Mouse (Mus musculus): ENCODE data around the gene P2rx4. TPM values are rescaled to one million over a fixed set of nuclear protein-coding genes. Genes with fewer than 3 reads are reported as not detected.

P2rx4 gene
- total and polyA plus RNA-seq, 2 experiments from 2014 or later, result 22.3 to 54.2 TPM

GRCm38 (mm10) chr5:122727096-122727495, 19.8 kb downstream of the P2rx4 start:
- Histone ChIP-seq H3K4me1 (ENCODE audit: control insufficient read depth, insufficient read depth) (no peaks in the 10 kb centered on the region), H3K4me2 (ENCODE audit: low read depth, low read length) (no peak overlapping the region), H3K27ac (ENCODE audit: low read depth) (no peak overlapping the region), H3K36me3 (replicated peaks; ENCODE audit: control insufficient read depth, insufficient read depth, low read length) (0 out of 2 replicates have a peak, but pooled peaks cover 4% of the 10 kb centered on the region), H3K9me3 (replicated peaks; ENCODE audit: control insufficient read depth, low read length) (no peaks in the 10 kb centered on the region), H3K4me3 (ENCODE audit: low read depth, low read length) (no peak overlapping the region), H3K9ac (replicated peaks; ENCODE audit: low read depth, low read length) (no peak overlapping the region), H3K27me3 (ENCODE audit: control insufficient read depth, insufficient read depth, low read length) (no peaks in the 10 kb centered on the region)
- ATAC-seq (ENCODE audit: insufficient read depth, low read depth) (no peak), DNase-seq (ENCODE audit: low spot score) (no peak)
- WGBS, result 89% methylated on average over 7 of the region's 7 CpGs
- TF ChIP-seq CTCF (IDR thresholded peaks at IDR 0.05; ENCODE audit: low read depth) (no peak), EP300 (IDR thresholded peaks at IDR 0.05; ENCODE audit: low read depth) (no peak)

GRCm38 (mm10) chr5:122730776-122731175, 23.4 kb downstream of the P2rx4 start:
- Histone ChIP-seq H3K4me1 (ENCODE audit: control insufficient read depth, insufficient read depth) (0 out of 2 replicates have a peak, but pooled peaks cover 8% of the 10 kb centered on the region), H3K4me3 (ENCODE audit: low read depth, low read length) (no peak overlapping the region), H3K9me3 (replicated peaks; ENCODE audit: control insufficient read depth, low read length) (no peaks in the 10 kb centered on the region), H3K27me3 (ENCODE audit: control insufficient read depth, insufficient read depth, low read length) (no peaks in the 10 kb centered on the region), H3K9ac (replicated peaks; ENCODE audit: low read depth, low read length) (no peak overlapping the region), H3K27ac (ENCODE audit: low read depth) (no peak overlapping the region), H3K4me2 (ENCODE audit: low read depth, low read length) (no peak overlapping the region), H3K36me3 (replicated peaks; ENCODE audit: control insufficient read depth, insufficient read depth, low read length) (0 out of 2 replicates have a peak, but pooled peaks cover 4% of the 10 kb centered on the region)
- WGBS, result 75% methylated on average over 10 of the region's 10 CpGs
- no peak for TF ChIP-seq CTCF (IDR thresholded peaks at IDR 0.05; ENCODE audit: low read depth)
- no peak for TF ChIP-seq EP300 (IDR thresholded peaks at IDR 0.05; ENCODE audit: low read depth)
- ATAC-seq (ENCODE audit: insufficient read depth, low read depth) (no peak), DNase-seq (ENCODE audit: low spot score) (no peak)

GRCm38 (mm10) chr5:122731321-122731720, 24.0 kb downstream of the P2rx4 start:
- no peak for DNase-seq (ENCODE audit: low spot score)
- Histone ChIP-seq H3K9ac (replicated peaks; ENCODE audit: low read depth, low read length) (no peak overlapping the region), H3K9me3 (replicated peaks; ENCODE audit: control insufficient read depth, low read length) (no peaks in the 10 kb centered on the region), H3K36me3 (replicated peaks; ENCODE audit: control insufficient read depth, insufficient read depth, low read length) (0 out of 2 replicates have a peak, but pooled peaks cover 4% of the 10 kb centered on the region), H3K4me3 (ENCODE audit: low read depth, low read length) (no peak overlapping the region), H3K4me2 (ENCODE audit: low read depth, low read length) (peak overlapping the region; percentile 22; the same call in 1 of the 2 replicates), H3K27ac (ENCODE audit: low read depth) (peak overlapping the region; percentile 71), H3K4me1 (ENCODE audit: control insufficient read depth, insufficient read depth) (0 out of 2 replicates have a peak, but pooled peaks cover 8% of the 10 kb centered on the region), H3K27me3 (ENCODE audit: control insufficient read depth, insufficient read depth, low read length) (no peaks in the 10 kb centered on the region)
- no peak for ATAC-seq (ENCODE audit: insufficient read depth, low read depth)
- WGBS, result 73% methylated on average over 8 of the region's 8 CpGs
- TF ChIP-seq CTCF (IDR thresholded peaks at IDR 0.05; ENCODE audit: low read depth) (peak; percentile 67), EP300 (IDR thresholded peaks at IDR 0.05; ENCODE audit: low read depth) (no peak)

GRCm38 (mm10) chr5:122731991-122732673, 24.8 kb downstream of the P2rx4 start:
- Histone ChIP-seq H3K9me3 (replicated peaks; ENCODE audit: control insufficient read depth, low read length) (no peaks in the 10 kb centered on the region), H3K27me3 (ENCODE audit: control insufficient read depth, insufficient read depth, low read length) (no peaks in the 10 kb centered on the region), H3K4me2 (ENCODE audit: low read depth, low read length) (peak overlapping the region; percentile 22), H3K9ac (replicated peaks; ENCODE audit: low read depth, low read length) (no peak overlapping the region), H3K27ac (ENCODE audit: low read depth) (peak overlapping the region; percentile 71), H3K36me3 (replicated peaks; ENCODE audit: control insufficient read depth, insufficient read depth, low read length) (peaks cover 10% of the 10 kb centered on the region; the same call in 1 of the 2 replicates), H3K4me1 (ENCODE audit: control insufficient read depth, insufficient read depth) (0 out of 2 replicates have a peak, but pooled peaks cover 8% of the 10 kb centered on the region), H3K4me3 (ENCODE audit: low read depth, low read length) (no peak overlapping the region)
- 34% methylated on average over 15 of the region's 15 CpGs for WGBS
- peak; percentile 57 for ATAC-seq (ENCODE audit: insufficient read depth, low read depth)
- peak; percentile 34 for DNase-seq (ENCODE audit: low spot score)
- no peak for TF ChIP-seq EP300 (IDR thresholded peaks at IDR 0.05; ENCODE audit: low read depth)

GRCm38 (mm10) chr5:122733881-122734280, 26.5 kb downstream of the P2rx4 start:
- Histone ChIP-seq H3K4me2 (ENCODE audit: low read depth, low read length) (peak overlapping the region; percentile 39), H3K4me3 (ENCODE audit: low read depth, low read length) (no peak overlapping the region), H3K27me3 (ENCODE audit: control insufficient read depth, insufficient read depth, low read length) (no peaks in the 10 kb centered on the region), H3K27ac (ENCODE audit: low read depth) (no peak overlapping the region), H3K9ac (replicated peaks; ENCODE audit: low read depth, low read length) (no peak overlapping the region), H3K9me3 (replicated peaks; ENCODE audit: control insufficient read depth, low read length) (no peaks in the 10 kb centered on the region), H3K36me3 (replicated peaks; ENCODE audit: control insufficient read depth, insufficient read depth, low read length) (peaks cover 6% of the 10 kb centered on the region; the same call in 1 of the 2 replicates), H3K4me1 (ENCODE audit: control insufficient read depth, insufficient read depth) (0 out of 2 replicates have a peak, but pooled peaks cover 8% of the 10 kb centered on the region)
- DNase-seq (ENCODE audit: low spot score), result no peak
- 48% methylated on average over 17 of the region's 17 CpGs for WGBS
- no peak for ATAC-seq (ENCODE audit: insufficient read depth, low read depth)
- no peak for TF ChIP-seq CTCF (IDR thresholded peaks at IDR 0.05; ENCODE audit: low read depth)
- no peak for TF ChIP-seq EP300 (IDR thresholded peaks at IDR 0.05; ENCODE audit: low read depth)

Data from heart, postnatal 0 days (tissue).